12 mouse cellular contexts compared by ENCODE assay signal in the genomic region with DNA sequence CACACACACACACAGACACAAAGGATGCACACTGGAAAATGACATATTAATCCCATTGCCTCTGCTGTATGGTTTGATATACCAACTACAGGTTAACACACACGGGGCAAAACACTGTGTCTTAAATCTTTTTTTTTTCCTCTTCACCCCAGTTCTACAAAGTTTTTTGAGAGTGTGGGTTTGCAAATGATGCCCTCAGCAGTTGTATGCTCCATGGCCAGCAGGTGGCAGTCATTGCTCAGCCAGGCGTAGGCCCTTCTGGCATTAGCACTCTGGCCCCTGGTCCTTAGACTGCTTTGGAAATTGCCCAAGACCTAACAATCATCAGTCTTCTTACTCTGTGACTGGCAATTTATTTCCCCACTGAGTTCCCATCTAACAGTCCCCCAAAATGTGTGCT. TPM values are rescaled to one million over a fixed set of nuclear protein-coding genes. Genes with fewer than 3 reads are reported as not detected.
A peak's percentile ranks its signal among the peaks of the same experiment; 100 is the strongest.
DNase-seq lines count a peak whose midpoint lies in the region; ATAC-seq and TF ChIP-seq lines count a peak whose summit lies in the region.
"Not testable (repeated sequence)": the region's sequence is repeated elsewhere in the genome, so short reads cannot be mapped to it uniquely, and the experiment has no call there.
"Had no signal": no experiment of that assay in that cellular context is flagged by ENCODE, and none has a peak within 500 bp of the region (broad histone marks: within the 10 kb centered on the region; RNA-seq: fewer than 3 reads in every experiment).

No protein-coding gene starts in this region.

- H3K9me3 ChIP-seq in hindbrain, postnatal 0 days (ENCODE audit: low read length); liver, postnatal 0 days (ENCODE audit: low read length): not testable (repeated sequence)

- WGBS in hindbrain, postnatal 0 days, result 36% methylated on average over 2 of the region's 2 CpGs
- 57% methylated on average over 2 of the region's 2 CpGs for WGBS in liver, postnatal 0 days (ENCODE audit: insufficient replicate concordance)
- WGBS in thymus, adult 2 months, result 21% methylated on average over 2 of the region's 2 CpGs

- not testable (repeated sequence) for H3K27me3 ChIP-seq in hindbrain, postnatal 0 days (ENCODE audit: insufficient read depth, low read length); liver, postnatal 0 days (ENCODE audit: insufficient read depth, low read length); thymus, adult 2 months (ENCODE audit: control insufficient read depth, insufficient read depth, low read length)

- 0 out of 2 replicates have a peak, but pooled peaks have one; percentile 32 for ATAC-seq in hindbrain, postnatal 0 days
- ATAC-seq in liver, postnatal 0 days, result peak; percentile 72
- peak; percentile 86 for ATAC-seq in neutrophil, adult 5-6 weeks (ENCODE audit: extremely low read depth, insufficient number of reproducible peaks, low FRiP score, poor library complexity, severe bottlenecking)

- not testable (repeated sequence) for TF ChIP-seq POLR2A in thymus, adult 2 months (IDR thresholded peaks at IDR 0.05; ENCODE audit: control insufficient read depth, extremely low read depth, insufficient read depth, low read length, poor library complexity)

- not testable (repeated sequence) for TF ChIP-seq EP300 in liver, postnatal 0 days (IDR thresholded peaks at IDR 0.05; ENCODE audit: low read depth)

- not testable (repeated sequence) for H3K4me3 ChIP-seq in gastrocnemius, adult 2 months; hindbrain, postnatal 0 days (ENCODE audit: low read length); liver, postnatal 0 days (ENCODE audit: low read depth, low read length); thymus, adult 2 months (ENCODE audit: control insufficient read depth, insufficient read depth, low read length)

- TF ChIP-seq CTCF in gastrocnemius, adult 2 months (IDR thresholded peaks at IDR 0.05), result peak; percentile 47
- peak; percentile 38 for TF ChIP-seq CTCF in hindbrain, postnatal 0 days (IDR thresholded peaks at IDR 0.05; ENCODE audit: low read depth)
- peak; percentile 53 for TF ChIP-seq CTCF in liver, postnatal 0 days (IDR thresholded peaks at IDR 0.05; ENCODE audit: low read depth)
- TF ChIP-seq CTCF in thymus, adult 2 months (IDR thresholded peaks at IDR 0.05; ENCODE audit: borderline replicate concordance, control insufficient read depth, extremely low read depth, insufficient read depth, low read length, poor library complexity), result not testable (repeated sequence)

- not testable (repeated sequence) for H3K27ac ChIP-seq in gastrocnemius, adult 2 months; hindbrain, postnatal 0 days; liver, postnatal 0 days (ENCODE audit: low read depth); thymus, adult 2 months (ENCODE audit: control insufficient read depth, insufficient read depth, low read length)

- intact Hi-C loops in gastrocnemius, adult 2 months (cut with DNase I), result not testable (repeated sequence)

- not testable (repeated sequence) for H3K9ac ChIP-seq in hindbrain, postnatal 0 days (replicated peaks; ENCODE audit: low read length); liver, postnatal 0 days (replicated peaks)

- H3K4me1 ChIP-seq in hindbrain, postnatal 0 days (ENCODE audit: insufficient read depth, low read length); liver, postnatal 0 days (ENCODE audit: insufficient read depth); thymus, adult 2 months (replicated peaks; ENCODE audit: control insufficient read depth, insufficient read depth, low read length): not testable (repeated sequence)

- peak; percentile 15 for DNase-seq in ZHBTc4 (ENCODE audit: low read depth, low spot score)
- DNase-seq in cerebellum, postnatal 10 days, result peak; percentile 55 to 79
- DNase-seq in gastrocnemius, adult 2 months, result peak; percentile 51
- DNase-seq in hindbrain, postnatal 0 days (ENCODE audit: low spot score); liver, postnatal 0 days: not testable (repeated sequence)
- peak; percentile 5 to 8 for DNase-seq in layer of hippocampus, adult 18-20 months (ENCODE audit: low spot score in 2 of 2)
- DNase-seq in thymus, adult 2 months, result peak; percentile 15

- H3K4me2 ChIP-seq in hindbrain, postnatal 0 days (ENCODE audit: low read depth, low read length); liver, postnatal 0 days (ENCODE audit: low read depth, low read length): not testable (repeated sequence)

- H3K36me3 ChIP-seq in hindbrain, postnatal 0 days (ENCODE audit: insufficient read depth, low read length); liver, postnatal 0 days (replicated peaks; ENCODE audit: insufficient read depth, low read length); thymus, adult 2 months (ENCODE audit: control insufficient read depth, insufficient read depth, low read length): not testable (repeated sequence)

RNA-seq across cellular contexts. Expression of a gene that starts 17.4 kb away (rescaled TPM):
- not detected for total RNA-seq in gastrocnemius, adult 2 months (2021)
- total RNA-seq in hindbrain, postnatal 0 days (2014; rRNA removed), result not detected in 2 replicates
- polyA plus RNA-seq in hindbrain, postnatal 0 days (2015; fragmentation: Nextera tagmentation; extraction: Ambion mirVana), result not detected in 2 replicates
- not detected for total RNA-seq in layer of hippocampus, adult 18-20 months (2021)
- not detected in 2 replicates for polyA plus RNA-seq in liver, postnatal 0 days (2015; fragmentation: Nextera tagmentation; extraction: Ambion mirVana)
- total RNA-seq in neutrophil, adult 5-6 weeks (2017), result not detected in 2 replicates
- not detected in 2 replicates for polyA plus RNA-seq in thymus, adult 2 months (2012; rRNA removed)
- polyA plus RNA-seq: cortical plate, adult 2 months; kidney, embryonic 14.5 days; midbrain, embryonic 15.5 days had no signal

RNA-seq across cellular contexts. Expression of a gene that starts 49.5 kb away (rescaled TPM):
- total RNA-seq in gastrocnemius, adult 2 months (2021), result not detected
- not detected in 2 replicates for total RNA-seq in hindbrain, postnatal 0 days (2014; rRNA removed)
- not detected in 2 replicates for polyA plus RNA-seq in hindbrain, postnatal 0 days (2015; fragmentation: Nextera tagmentation; extraction: Ambion mirVana)
- total RNA-seq in layer of hippocampus, adult 18-20 months (2021), result not detected
- 0.44 and 0.74 TPM in 2 replicates for polyA plus RNA-seq in liver, postnatal 0 days (2015; fragmentation: Nextera tagmentation; extraction: Ambion mirVana)
- 1.4 TPM in 1 of 2 replicates, not detected in the other for total RNA-seq in neutrophil, adult 5-6 weeks (2017)
- 0.42 and 0.57 TPM in 2 replicates for polyA plus RNA-seq in thymus, adult 2 months (2012; rRNA removed)
- polyA plus RNA-seq: heart, embryonic 10.5 days; kidney, embryonic 14.5 days had no signal

Comparison
In these comparisons a context has a peak if more than half of its experiments do, and no peak if none do; other contexts are left out.
1. ATAC-seq: peak in every context shown above with its lines; median percentile 86 in neutrophil, adult 5-6 weeks; 72 in liver, postnatal 0 days; 32 in hindbrain, postnatal 0 days.